Mouse (Mus musculus) liver (tissue): Measurements from ENCODE around the gene Tmem119.
"Not testable (repeated sequence)": the region's sequence is repeated elsewhere in the genome, so short reads cannot be mapped to it uniquely, and the experiment has no call there.

Experiments used
- DNase-seq: peaks from one replicate; pipeline ENCODE4 v3.0.0-alpha.2; 2020; ENCODE audit warnings: mixed read lengths

The Tmem119 gene

GRCm38 (mm10) chr5:113786985-113787384 lies 13.3 kb downstream of the Tmem119 start:
- no peak for DNase-seq

- peak; percentile 42 for DNase-seq
Observed at GRCm38 (mm10) chr5:113784104-113784503, 16.2 kb downstream of the Tmem119 start.

- peak; percentile 57 for DNase-seq
Observed at GRCm38 (mm10) chr5:113783581-113784001, 16.7 kb downstream of the Tmem119 start.

GRCm38 (mm10) chr5:113782624-113783023 lies 17.7 kb downstream of the Tmem119 start:
- DNase-seq = no peak

GRCm38 (mm10) chr5:113781875-113782274 lies 18.4 kb downstream of the Tmem119 start:
- DNase-seq = no peak

GRCm38 (mm10) chr5:113781254-113781653 lies 19.1 kb downstream of the Tmem119 start:
- DNase-seq = no peak

GRCm38 (mm10) chr5:113780763-113781162 lies 19.6 kb downstream of the Tmem119 start:
- no peak for DNase-seq

GRCm38 (mm10) chr5:113780082-113780752 lies 20.1 kb downstream of the Tmem119 start:
- DNase-seq = no peak

- no peak for DNase-seq
Observed at GRCm38 (mm10) chr5:113779569-113779968, 20.7 kb downstream of the Tmem119 start.

GRCm38 (mm10) chr5:113777728-113778127 lies 22.6 kb downstream of the Tmem119 start:
- DNase-seq = not testable (repeated sequence)

GRCm38 (mm10) chr5:113776896-113777226 lies 23.5 kb downstream of the Tmem119 start:
- peak; percentile 25 for DNase-seq

GRCm38 (mm10) chr5:113776128-113776895 lies 24.0 kb downstream of the Tmem119 start:
- no peak for DNase-seq

GRCm38 (mm10) chr5:113775585-113775984 lies 24.7 kb downstream of the Tmem119 start:
- no peak for DNase-seq

GRCm38 (mm10) chr5:113773664-113774063 lies 26.7 kb downstream of the Tmem119 start:
- peak; percentile 93 for DNase-seq

- peak; percentile 41 for DNase-seq
Observed at GRCm38 (mm10) chr5:113772905-113773519, 27.3 kb downstream of the Tmem119 start.

GRCm38 (mm10) chr5:113772450-113772895 lies 27.8 kb downstream of the Tmem119 start, which contains the start of the genes Sart3 and Iscu:
Gene Sart3 (minus strand): TSS chr5:113772510.
Gene Iscu (plus strand): TSS chr5:113772748.
- DNase-seq = peak; percentile 96

GRCm38 (mm10) chr5:113771213-113772162 lies 28.8 kb downstream of the Tmem119 start:
- DNase-seq = peak; percentile 89

GRCm38 (mm10) chr5:113768806-113769205 lies 31.5 kb downstream of the Tmem119 start:
- no peak for DNase-seq

GRCm38 (mm10) chr5:113765641-113766526 lies 34.4 kb downstream of the Tmem119 start:
- no peak for DNase-seq

GRCm38 (mm10) chr5:113764426-113764825 lies 35.9 kb downstream of the Tmem119 start:
- DNase-seq = no peak

GRCm38 (mm10) chr5:113761585-113761984 lies 38.7 kb downstream of the Tmem119 start:
- no peak for DNase-seq
